Mouse (Mus musculus): Measurements from ENCODE around the gene Hdac1.

DNA sequence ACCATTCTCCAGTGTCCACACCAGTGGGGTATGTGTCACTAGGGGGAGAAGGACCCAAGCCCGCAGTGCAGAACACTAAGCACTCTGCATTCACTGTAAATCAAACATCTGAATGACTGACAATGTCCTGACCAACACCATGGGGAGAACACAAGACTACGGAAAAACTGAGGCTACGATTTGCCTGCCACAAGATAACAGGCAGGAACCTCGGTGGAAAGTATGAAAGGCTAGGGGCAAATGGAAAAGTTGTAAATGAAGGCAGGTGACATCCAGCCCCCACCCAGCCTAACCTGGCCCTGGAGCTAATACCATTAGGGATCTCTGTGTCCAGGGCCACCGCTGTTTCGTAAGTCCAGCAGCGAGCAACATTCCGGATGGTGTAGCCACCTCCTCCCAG, 24.0 kb downstream of the Hdac1 start:
- TF ChIP-seq POLR2A (IDR thresholded peaks at IDR 0.05; ENCODE audit: control insufficient read depth, low read depth, low read length) (no peak), CTCF (IDR thresholded peaks at IDR 0.05; ENCODE audit: control insufficient read depth, insufficient read depth, insufficient replicate concordance, low read depth, low read length) (no peak)
